Mouse (Mus musculus): ENCODE data around the gene Olig1. TPM values are rescaled to one million over a fixed set of nuclear protein-coding genes. Genes with fewer than 3 reads are reported as not detected.

Olig1 gene
- total RNA-seq, 2 experiments from 2014 or later = not detected

DNA sequence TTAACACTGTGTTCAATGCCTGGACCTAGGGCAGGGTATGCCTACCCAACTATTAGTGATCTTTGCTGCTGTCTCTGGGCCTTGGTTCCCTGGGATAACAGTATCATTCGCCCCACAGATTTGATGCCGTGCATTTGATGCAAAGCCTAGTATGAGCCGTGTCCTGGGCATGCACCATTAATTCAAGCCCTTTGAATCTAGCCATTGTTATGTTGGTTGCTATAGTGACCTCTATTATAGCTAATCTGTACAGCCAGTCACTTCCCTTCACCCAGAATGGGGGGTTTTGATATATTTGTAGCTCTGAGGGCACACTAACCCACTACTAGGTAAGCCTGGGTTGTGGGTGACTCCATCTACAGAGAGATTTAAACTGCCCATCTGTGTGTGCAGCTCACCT lies 40.3 kb downstream of the Olig1 start:
- DNase-seq = no peak

DNA sequence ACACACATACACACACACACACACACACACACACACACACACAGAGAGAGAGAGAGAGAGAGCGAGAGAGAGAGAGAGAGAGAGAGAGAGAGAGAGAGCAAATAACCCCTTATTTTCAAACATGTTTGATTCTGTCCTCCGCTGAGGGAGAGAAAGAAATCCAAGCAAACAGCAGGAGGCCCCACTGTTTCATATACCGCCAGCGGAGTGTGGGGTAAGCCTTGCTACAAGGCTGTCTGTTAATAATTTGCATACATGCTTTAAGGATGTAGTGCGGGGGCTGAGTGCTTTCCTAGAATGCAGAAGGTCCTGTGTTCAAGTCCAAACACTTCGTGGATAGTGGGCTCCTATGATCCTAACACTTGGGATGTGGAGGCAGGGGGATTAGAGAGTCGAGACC lies 43.3 kb downstream of the Olig1 start:
- DNase-seq = no peak

DNA sequence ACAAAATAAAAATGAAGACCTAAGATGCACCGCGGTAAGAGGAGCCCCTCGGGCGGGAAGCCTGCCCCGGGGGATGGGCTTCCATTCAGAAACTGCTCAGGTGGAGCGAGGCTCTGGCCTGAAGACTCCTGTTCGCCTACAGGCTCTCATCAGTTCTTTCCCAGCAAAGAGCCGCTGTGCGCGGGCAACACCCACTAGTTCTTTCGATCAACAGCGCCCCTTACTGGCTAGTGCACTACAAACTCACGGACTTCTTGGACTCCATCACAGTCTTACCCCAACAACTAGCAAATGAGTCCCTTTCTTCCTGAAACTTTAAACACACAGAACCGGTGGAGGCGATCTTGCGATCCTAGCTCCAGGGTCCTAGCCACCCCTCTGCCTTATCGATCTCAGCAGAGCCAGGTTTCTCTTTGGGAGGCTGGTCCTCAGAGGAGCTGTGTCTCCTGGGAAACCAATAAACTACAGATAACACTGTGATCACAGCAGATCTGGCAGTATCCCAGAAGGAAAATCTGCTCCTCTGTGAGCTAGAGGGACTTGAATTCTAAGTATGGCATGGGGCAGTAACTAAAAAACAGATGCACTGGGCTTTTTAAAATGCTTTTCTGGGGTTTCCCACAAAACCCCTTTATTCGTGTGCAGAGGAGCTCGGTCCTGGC lies 44.7 kb downstream of the Olig1 start:
- peak; percentile 32 for DNase-seq

DNA sequence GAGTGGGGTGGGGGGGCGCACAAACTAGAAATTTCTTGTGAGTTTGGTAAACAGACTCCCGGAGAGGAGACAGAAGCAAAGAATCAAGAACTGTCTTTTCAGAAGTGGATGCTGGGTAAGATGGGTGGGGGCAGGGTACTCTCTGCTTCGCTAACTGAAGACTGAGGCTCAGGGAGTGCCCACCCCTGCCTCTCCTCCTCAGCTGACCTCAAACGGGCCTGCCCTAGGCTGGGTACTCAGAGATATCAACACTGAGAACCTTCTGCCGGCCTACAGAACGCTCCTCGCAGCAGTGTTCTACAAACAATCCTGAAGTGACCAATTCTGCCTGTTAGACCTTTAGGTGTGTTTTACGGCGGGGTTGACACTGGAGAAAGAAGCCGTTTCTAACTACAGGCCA lies 50.6 kb downstream of the Olig1 start:
- DNase-seq = no peak

DNA sequence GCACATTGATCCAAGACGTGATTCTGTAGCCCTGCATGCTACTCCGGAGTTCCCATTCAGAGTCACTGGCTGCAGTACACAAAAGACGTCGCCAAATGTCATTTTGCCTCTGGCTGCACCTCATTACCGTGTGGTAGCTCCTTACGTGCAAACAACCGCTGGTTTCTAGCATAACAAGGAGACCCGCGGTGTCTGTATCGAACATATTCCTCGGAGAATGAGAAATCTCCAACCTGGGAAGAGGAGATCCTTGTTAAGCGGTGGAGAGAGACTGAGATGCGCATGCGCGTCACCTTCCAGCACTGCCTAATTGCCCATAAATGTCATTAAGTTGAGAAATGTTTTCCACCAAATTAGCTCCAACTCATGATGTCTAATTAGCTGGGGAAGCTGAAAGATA lies 51.0 kb downstream of the Olig1 start:
- DNase-seq = no peak

Other genes starting within 250 kb of the Olig1 start
- 1 to 10 TPM; 8.9 to 9.8 TPM for gene Paxbp1, start 225.2 kb upstream of the Olig1 start, total RNA-seq (2021)
- under 1 TPM; 0.33 to 0.38 TPM for gene 4932438H23Rik, start 174.7 kb upstream of the Olig1 start, total RNA-seq (2021)
- not detected for gene Olig2, start 44.3 kb upstream of the Olig1 start, total RNA-seq (2021)
- gene Ifnar2, start 103.0 kb downstream of the Olig1 start, total RNA-seq (2021) = 1 to 10 TPM; 7.1 to 10.0 TPM
- not detected for gene Gm21970, start 121.9 kb downstream of the Olig1 start, total RNA-seq (2021)
- gene Il10rb, start 136.4 kb downstream of the Olig1 start, total RNA-seq (2021) = 1 to 10 TPM; 5.0 to 6.3 TPM
- gene Ifnar1, start 215.5 kb downstream of the Olig1 start, total RNA-seq (2021) = 10 to 100 TPM; 11.3 to 15.4 TPM

All from gastrocnemius, postnatal 25 days (tissue).